Mouse (Mus musculus): ENCODE measurements around the gene Tnfsf15. TPM values are rescaled to one million over a fixed set of nuclear protein-coding genes. Genes with fewer than 3 reads are reported as not detected.

The Tnfsf15 gene
- polyA plus RNA-seq, 2 experiments from 2014 or later: 0.36 to 0.54 TPM

DNA sequence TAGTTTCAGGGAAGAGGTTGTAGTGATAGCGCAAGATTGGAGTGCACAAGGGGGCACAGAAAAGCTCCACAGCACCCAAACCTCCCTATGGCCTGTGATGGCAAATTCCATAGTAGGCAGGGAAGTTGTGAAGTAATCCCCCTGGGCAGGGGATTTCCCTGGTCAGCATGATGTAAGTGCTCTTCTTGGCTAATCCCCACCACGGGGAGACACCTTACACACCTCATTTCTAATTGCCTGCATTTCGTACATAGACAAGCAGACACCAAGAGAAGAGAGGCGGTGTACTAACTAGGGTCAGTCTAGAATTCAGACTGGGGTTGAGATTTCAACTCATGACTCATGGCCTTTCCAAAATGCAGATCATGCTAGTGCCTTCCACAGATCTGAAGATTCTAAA lies 4.2 kb downstream of the Tnfsf15 start:
- ATAC-seq: no peak

DNA sequence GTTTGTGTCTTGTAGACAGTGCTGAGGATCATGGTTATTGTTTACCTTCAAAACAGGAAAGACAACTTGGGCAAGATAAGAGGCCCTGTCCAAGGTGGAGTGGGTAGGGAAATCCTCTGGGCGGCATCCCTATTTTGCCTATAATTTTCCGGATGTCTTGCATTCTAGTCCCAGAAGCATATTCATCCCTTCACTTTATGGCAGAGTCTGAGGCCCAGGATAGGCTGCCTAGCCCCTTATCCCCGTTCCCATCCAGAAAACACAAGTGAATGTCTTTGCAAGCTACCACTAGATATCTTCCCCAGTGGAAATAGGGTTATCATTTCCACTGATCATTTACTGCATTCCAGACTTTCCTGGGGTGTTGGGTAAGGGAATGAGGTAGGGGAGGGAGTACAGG lies 4.9 kb downstream of the Tnfsf15 start:
- ATAC-seq: no peak

DNA sequence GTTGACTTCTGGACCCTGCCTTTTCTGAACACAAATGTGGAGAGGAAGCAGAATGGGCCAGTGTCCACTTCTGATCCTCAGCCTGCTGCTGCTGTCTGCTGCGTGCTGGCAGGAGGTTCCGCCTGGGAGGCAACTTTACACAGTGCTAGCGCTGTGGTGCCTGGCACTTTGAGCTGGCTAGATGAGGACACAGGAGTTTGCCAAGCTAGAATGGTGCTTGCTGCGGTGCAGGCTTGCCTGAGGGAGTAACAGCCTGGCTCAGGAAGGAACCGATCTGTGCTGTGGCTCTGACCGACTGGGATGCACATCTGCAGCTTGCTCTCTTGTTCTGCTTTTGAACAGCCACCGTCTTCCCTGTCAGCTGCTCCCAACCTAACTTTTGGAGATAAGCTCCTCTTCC lies 5.4 kb downstream of the Tnfsf15 start:
- ATAC-seq: no peak

DNA sequence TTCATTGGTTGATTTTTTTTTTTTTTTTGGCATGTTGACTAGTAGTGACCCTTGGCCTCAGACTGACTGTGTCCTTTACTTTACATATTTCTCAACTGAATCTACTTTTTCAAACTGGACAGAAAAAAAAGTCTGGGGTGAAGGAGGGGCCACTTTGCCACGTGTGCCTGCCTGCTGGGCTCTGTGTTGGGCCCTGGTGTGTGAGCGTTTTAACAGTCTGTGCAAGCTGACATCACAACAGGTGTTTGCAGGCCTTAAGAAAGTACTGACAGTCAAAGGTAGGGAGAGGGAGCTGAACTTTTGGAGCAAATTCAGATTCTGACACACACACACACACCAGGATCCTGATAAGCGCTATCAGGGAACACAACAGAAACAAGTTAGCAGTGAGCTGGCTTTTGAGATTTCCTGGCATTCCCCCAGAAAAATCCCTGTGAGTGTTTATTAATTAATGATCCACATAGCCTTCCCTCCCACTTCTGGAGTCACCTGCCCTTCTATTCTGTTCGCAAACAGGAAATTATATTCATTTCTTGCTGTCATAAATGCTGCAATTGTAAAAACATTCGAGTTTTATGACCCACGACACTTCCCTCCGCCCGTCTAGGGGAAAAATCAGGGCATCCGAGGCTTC lies 6.4 kb downstream of the Tnfsf15 start:
- no peak for ATAC-seq

DNA sequence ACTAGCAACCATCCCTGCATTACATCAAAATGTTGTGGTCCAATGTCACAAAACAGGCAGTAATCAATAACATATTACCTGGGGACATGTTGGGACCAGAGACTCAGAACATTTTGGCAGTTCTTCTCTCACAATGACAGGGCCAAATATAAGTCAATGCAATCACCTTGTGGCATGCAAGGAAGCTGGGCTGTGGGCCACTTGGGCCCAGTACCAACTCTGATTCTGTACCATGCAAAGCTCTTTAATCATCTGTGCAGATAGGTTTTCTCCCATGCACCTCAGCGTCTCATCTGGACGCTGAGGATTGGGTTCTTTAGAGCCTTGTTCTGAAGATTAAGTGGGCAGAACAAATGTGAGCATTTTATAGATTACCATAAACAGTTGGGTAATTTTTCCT lies 13.6 kb downstream of the Tnfsf15 start:
- no peak for ATAC-seq

DNA sequence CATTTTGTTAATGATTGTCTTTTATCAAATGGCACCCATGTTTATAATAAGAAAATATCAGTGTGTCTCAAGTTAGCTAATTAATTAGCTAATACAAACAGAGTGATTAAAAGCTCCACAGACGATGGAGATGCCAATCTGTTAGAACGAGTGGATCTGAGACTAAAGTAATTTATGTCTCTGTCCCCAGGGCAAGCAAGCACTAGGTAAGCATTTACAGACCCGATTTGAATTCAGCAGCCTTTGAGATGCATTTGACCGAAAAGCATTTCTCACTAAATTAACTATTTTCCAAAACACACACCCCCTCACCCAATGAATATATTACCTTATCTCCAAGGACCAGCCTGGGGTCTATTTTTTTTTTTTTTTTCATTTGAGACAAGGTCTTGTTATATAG lies 18.2 kb downstream of the Tnfsf15 start:
- ATAC-seq: no peak

DNA sequence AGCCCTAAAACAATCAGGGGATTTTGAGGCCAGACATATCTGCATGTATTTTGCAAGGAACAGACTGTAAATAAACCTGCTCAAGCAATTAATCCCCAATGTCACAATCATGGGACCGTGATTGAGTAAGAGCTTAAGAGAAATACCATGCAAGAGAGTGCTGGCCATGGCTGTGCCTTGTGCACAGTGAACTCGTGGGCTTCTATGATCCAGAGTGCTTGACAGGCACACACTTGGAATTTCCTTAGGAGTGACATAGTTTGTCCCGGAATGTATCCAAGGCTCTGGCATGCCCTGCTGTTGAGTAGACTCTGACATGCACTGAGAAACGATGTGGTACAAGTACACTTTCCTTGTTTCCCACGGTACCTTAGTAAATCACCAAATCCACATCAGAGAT lies 18.9 kb downstream of the Tnfsf15 start:
- ATAC-seq: no peak

DNA sequence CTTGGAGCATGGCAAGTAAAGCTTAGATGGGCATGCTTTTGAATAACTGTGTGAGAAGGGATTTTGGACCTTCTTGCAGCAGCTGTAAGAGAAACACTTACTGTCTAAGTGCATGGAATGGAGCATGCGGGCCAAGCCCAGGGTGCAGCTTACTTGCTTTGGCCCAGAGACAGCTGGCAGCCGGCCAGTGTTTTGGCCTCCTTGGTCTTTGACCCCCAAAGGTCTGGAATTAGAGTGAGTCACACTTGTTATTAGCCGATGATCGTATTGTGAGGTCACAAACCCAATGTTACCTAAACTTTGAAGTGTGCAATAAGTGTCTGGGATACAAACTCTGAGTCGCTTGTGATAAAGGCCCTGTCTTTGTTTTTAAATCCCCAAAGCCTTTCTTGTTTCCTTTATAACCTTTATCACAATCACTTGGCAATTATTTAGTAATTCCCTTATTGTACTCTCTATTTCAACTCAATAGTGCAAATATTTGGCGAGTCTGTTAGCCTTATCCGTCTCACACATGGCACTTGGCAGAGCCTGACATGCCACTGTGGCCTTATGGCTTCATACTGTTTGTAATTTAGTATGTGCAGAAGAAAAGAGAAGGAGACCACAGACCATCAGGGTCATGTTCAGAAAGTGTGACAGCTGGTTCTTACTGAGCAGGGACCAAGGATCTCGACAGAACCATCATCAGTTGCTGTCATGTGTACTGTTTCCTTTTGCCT lies 26.8 kb downstream of the Tnfsf15 start:
- no peak for ATAC-seq

DNA sequence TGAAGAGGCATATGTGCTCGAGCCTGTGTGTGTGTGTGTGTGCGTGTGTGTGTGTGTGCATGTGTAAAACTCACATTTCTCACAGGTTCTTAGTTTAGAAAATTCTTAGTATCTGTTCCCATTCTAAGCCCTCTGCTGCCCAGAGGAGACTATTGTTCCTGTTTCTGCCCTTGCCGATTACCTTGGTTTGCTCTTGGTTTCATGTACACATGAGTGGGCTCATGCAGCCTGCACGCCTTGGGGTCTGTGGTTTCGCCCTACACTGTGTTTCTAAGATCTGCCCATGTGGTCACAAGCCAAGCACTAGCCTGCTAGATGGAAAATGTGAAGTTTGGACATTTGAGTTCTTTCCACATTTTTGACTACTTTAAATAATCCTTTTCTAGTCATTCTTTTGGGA lies 33.0 kb downstream of the Tnfsf15 start:
- ATAC-seq: no peak

DNA sequence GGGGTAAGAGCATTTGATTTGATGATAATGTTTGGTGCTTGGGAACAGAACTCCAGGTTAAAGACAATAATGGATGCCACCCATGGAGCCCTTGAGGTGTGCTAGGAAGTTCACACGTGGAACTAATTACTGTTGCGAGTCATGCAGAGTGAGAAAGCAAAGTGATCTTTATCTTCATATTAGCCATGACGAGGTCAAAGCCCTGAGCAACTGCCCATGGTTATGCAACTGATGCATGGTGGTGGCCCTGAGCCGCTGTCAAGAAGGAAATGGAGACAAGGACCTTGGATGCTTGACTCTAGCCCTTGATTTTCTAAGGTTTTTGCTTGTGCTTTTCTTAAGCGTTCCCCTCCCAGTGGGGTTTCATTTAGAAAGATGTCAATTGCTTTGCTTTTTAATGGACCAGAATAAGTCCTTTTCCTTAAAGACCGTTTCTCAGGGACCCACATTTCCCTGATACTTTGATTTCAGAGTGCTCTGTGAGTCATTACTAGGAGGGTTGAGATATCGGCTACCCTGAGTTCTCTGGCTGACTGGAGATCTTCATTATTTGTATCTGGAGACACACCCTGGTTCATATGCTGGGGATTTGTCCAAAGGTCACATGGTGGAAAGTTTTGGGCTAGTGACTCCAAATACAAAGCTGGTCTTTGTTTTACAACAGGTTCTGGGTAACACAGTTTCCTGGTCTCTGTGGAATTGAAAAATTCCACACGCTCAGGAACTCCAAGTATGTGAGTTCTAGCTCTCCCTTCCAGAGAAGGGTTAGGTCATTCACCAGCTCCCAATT lies 34.3 kb downstream of the Tnfsf15 start:
- no peak for ATAC-seq

DNA sequence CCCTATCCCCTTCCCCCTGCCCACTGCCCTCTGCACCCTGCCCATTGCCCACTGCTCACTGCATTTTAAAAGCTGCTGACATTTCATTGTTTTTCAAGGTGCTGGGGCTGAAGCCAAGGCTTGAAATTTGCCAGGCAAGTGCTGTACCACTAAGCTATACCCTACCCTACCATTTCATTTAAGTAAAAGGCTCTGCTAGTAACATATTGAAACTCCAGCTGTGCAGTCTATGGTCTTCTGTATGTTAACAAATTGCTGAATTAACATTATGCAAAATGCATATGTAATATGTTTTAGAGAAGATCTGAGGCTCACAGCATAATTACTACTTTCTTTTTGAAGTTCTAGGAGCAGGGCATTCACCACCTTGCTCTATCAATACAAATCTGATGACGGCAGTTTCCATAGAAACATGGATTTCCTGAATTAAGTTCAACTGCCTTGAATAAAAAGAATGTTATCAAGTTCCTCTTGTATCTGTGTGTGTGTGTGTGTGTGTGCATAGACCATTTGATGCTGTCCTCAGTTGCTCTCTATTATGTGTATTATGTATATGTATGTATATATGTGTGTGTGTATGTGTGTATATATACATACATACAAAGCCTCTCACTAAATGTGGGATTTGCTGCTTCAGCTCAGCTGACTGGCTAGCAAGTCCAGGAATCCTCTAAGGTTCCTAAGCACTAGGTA lies 38.5 kb downstream of the Tnfsf15 start:
- no peak for ATAC-seq

DNA sequence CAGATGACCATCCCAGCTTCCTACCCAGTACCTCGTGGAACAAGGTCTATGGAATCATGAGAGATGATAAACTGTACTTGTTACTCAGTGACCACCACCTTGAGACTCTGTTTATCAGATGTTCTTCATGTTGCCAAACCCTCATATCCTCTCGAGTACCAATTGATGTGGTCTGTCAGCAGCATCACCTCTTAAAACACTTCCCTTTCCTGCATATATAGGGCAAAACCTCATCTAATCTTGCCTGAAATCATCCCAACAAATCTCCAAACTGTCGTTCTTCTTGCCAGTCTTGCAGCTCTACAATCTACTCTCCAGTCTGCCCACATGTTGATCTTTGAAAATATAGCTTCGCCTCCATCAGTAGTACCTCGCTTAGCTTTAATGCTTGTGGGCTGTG lies 40.7 kb downstream of the Tnfsf15 start:
- ATAC-seq: peak; percentile 43

DNA sequence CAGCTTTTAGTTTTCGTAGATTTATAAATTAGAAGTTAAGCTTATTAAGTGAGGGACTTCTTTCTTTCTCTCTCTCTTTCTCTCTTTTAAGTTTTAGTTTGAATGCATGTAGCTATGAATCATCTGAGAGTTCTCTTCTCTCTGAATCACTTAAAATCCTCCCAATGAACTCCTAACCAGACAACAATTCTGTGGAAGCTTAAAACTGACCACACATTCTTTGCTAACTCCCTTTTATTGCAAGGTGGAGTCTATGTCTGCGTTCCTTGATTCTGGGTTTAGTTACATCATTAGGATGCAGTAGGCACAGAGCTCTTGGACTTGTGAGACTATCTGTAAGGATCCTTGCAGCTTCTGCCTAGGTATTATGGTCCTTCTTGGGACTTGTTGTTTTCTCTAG lies 41.2 kb downstream of the Tnfsf15 start:
- ATAC-seq: no peak

DNA sequence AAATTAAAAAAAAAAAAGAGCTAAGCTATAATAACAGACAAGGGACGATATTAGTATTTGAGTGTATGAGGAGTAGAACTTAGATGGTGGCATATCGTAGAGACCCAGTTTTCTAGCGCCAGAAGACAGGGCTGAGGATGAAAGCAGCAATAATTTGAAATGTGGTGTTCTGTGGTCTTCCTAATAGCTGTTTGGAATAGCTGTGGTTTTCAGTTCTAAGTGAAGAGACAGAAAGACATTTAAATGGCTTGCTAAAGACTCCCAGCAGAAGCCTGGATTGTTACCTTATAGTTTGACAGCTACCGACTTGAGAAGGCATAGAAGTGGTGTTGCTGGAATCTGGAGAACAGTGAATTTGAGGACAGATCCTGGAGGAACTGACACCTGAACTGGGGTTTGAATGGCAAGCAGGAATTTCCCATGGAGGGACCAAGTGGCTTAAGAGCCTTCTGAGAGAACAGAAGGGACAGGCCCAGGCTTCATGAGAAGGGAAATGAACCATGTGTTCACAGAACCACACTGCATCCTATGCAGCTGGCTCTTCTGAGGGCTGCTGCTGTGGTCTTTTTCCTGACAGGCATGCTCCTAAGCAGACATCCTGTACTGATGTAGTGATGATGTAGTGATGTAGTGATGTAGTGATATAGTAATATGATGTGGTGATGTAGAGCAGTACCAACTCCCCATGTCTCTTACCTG lies 42.8 kb downstream of the Tnfsf15 start:
- peak; percentile 52 for ATAC-seq

DNA sequence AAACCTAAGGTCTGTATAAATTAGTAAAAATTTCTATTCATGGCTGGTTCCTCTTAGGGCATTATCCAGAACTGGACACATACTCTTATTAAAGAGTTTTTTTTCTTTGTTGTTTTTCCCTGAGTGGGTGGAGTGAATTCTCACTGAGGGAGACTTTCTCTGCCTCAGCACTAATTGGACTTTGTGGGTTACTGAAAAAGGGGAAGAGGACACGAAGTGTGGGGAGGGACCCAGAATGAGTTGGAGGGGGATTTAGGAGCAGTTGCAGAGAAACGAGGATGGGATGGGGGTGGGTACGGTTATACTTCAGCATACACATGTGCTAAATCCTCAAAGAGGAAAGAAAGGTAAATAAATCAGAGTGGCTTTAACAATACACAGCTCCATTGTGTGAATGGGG lies 45.2 kb downstream of the Tnfsf15 start:
- no peak for ATAC-seq

DNA sequence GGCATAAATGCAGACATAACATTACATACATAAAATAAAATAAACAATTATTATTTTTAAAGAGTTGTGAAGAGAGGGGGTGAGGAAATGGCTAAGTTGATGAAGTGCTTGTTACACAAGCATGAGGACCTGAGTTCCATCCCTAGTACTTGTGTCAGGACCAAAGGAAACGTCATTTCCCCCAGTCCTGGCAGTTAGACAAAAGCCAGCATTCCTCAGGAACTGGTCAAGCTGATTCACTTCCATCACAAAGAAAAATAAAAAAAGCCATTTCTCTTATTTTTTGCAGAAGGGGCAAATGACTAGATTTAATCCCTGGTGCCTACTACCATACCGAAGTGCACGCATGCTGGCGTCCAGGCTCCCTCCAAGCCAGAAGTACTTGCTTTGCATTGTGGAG lies 48.0 kb downstream of the Tnfsf15 start:
- ATAC-seq: no peak

DNA sequence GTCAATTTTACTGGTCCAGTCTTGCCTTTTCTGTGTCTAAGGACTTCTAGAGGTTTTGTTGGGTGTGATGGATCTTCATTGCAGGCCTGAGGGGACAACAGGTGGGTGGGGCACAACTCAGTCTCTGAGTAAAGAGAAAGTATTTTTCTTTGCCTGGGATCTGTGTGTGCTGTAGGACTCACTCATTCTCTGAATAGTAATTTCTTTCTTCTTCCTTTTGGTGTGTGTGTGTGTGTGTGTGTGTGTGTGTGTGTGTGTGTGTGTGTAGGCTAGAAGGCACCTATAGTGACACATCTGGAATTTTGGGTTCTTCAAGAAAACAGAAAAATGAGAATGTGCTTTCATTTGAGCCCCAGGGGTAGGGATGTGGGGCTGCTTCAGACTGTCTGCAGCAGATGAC lies 52.6 kb downstream of the Tnfsf15 start:
- ATAC-seq: no peak

DNA sequence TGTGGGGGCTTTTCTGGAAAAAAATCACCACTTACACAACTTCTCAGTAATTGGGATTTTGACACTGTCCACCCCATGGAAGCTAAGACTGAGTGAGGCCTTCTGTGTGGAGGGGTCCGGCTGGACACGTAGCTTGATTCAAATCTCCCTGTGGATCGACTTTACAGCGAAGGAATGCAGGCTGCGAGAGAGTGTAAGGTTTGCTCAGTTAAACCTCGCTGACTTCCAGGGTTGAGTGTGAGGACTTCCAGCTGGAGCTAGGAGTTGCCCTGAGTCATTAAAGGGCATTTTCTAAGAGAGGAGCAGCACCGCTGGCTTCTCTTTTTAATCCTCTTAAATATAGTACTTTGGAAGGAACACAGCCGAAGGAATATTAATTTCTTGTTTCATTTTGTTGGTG lies 57.5 kb downstream of the Tnfsf15 start:
- ATAC-seq: no peak

DNA sequence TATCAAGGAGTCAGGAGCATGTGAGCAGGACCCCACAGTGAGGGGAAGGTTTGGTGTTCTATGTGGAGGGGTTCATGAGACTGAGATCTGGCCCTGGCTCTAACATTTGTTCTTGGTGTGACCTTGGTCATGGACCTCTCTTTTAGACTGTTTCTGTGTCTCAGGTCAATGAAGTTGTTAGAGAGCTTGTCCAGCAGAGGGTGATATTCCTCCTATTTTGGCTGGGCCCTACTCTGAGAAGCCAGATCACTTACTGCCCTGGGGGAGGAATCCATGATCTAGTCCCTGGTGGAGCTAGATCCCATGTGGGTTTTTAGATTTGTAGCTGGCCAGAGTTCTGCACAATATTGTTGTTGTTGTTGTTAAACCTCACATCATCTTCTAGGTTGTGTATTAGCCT lies 58.8 kb downstream of the Tnfsf15 start:
- no peak for ATAC-seq

DNA sequence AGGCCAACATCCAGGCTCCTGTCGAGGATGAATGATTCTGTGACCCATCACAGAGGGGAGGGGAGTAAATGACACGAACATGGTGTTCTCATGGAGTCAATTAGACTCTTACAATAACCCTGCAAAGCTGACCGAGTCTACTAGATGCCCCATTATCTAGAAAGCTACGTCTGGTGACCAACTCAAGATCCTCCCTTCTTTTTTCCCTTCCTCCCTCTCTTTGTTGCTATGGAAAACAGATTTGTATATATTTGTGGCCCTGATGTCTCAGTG lies 59.7 kb downstream of the Tnfsf15 start:
- no peak for ATAC-seq

DNA sequence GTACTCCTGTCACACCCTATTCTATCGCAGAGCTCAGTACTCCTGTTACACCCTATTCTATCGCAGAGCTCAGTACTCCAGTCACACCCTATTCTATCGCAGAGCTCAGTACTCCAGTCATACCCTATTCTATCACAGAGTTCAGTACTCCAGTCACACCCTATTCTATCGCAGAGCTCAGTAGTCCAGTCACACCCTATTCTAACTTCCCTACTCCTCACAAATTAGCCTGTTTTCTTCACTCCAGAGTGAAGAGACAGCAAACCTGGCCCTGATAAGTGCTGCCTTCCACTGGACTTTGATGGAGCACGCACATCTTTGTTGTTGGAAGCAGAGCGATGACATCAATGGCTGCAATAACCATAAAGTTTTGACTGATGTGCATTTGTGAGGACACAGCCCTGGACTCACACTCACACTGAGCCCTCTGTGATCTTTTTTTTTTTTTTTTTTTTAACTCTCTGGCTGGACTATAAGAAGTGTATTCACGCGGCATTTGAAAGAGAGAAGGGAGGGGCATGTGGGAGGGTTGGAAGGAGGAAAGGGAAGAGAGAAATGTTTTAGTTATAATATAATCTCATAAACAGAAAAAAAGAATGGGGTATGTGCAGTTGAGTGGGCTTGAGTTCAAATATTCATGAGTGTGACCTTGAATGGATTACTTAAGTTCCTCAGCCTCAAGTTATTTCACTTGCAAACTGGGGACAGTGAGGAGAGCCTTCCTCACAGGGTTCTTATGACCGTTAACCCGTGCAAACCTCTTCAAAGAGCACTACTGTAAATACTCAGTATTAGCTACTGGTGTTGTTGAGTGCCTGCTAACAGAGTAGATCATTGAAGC lies 60.3 kb downstream of the Tnfsf15 start:
- ATAC-seq: no peak

DNA sequence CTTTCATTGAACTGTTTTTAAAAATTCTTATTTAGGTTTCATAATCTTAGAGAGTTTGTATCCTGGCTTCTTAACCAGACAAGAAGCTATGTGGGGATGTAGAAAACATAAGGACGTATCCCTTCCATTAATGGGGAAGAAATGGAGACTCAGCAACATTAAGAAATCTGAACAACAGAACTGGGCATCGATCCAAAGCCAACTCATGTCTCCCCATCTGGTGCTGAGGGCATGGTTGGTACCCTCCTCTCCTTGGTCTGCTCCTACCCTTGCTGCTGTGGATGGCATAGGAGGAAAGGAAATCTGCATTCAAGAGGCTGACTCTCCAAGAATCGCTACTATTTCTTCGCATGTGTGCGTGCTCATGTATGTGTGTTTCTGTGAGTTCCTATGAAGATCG lies 61.2 kb downstream of the Tnfsf15 start:
- no peak for ATAC-seq
